Mouse (Mus musculus) hindbrain, embryonic 11.5 days (tissue): ENCODE data around the gene Mrnip. TPM values are rescaled to one million over a fixed set of nuclear protein-coding genes. Genes with fewer than 3 reads are reported as not detected.
"Not testable (repeated sequence)": the region's sequence is repeated elsewhere in the genome, so short reads cannot be mapped to it uniquely, and the experiment has no call there.

Experiments
- ATAC-seq: fragments of 200-750 bp; cut with Nextera tagmentation; 2 replicates; pipeline ENCODE4 v1.8.0; 2017; ENCODE audit warnings: mild to moderate bottlenecking, moderate TSS enrichment, moderate library complexity; ENCODE audit not compliant: low FRiP score
- DNase-seq: peaks from one replicate; pipeline ENCODE4 v3.0.0-alpha.2; 2015; ENCODE audit warnings: low spot score
- H3K27ac ChIP-seq: fragments of 300-500 bp; sonication (generic); 2 replicates; pipeline ENCODE4 v1.5.1; 2014; ENCODE audit warnings: mild to moderate bottlenecking, low read depth, low read length
- H3K27me3 ChIP-seq: fragments of 300-500 bp; sonication (generic); 2 replicates; pipeline ENCODE4 v1.6.1; 2014; ENCODE audit warnings: mild to moderate bottlenecking, low read length, moderate library complexity, mixed read lengths; ENCODE audit not compliant: control insufficient read depth, insufficient read depth
- H3K36me3 ChIP-seq: fragments of 300-500 bp; sonication (generic); 2 replicates; pipeline ENCODE4 v1.6.1; 2014; ENCODE audit warnings: mild to moderate bottlenecking, low read length, moderate library complexity, mixed read lengths; ENCODE audit not compliant: control insufficient read depth, insufficient read depth
- H3K4me1 ChIP-seq: fragments of 300-500 bp; sonication (generic); replicated peaks from 2 replicates; pipeline ENCODE4 v1.6.1; 2014; ENCODE audit warnings: low read length, mixed read lengths; ENCODE audit not compliant: control insufficient read depth, insufficient read depth
- H3K4me2 ChIP-seq: fragments of 300-500 bp; sonication (generic); replicated peaks from 2 replicates; pipeline ENCODE4 v1.6.1; 2014; ENCODE audit warnings: mild to moderate bottlenecking, low read depth, low read length
- H3K4me3 ChIP-seq: fragments of 300-500 bp; sonication (generic); 2 replicates; pipeline ENCODE4 v1.5.1; 2014; ENCODE audit warnings: low read depth, low read length
- H3K9ac ChIP-seq: fragments of 300-500 bp; sonication (generic); 2 replicates; pipeline ENCODE4 v1.6.1; 2014; ENCODE audit warnings: low read depth, low read length
- H3K9me3 ChIP-seq: fragments of 300-500 bp; sonication (generic); 2 replicates; pipeline ENCODE4 v1.6.1; 2016; ENCODE audit warnings: low read length; ENCODE audit not compliant: control insufficient read depth
- WGBS: fragments of 180-500 bp; shearing (Covaris S2); extraction: QIAGEN DNeasy Blood & Tissue Kit; methylation state at CpG from one replicate; pipeline ENCODE4 v1.1.7; 2014; 5-methylcytosine and 5-hydroxymethylcytosine counted together
- polyA plus RNA-seq: library from polyadenylated mRNA; unstranded; fragments of >200 nt; fragmentation: Nextera tagmentation; extraction: Ambion mirVana; gene quantifications from 2 replicates; pipeline ENCODE4 v1.2.1, GENCODE M21; 2014

Gene Mrnip
- 21.9 and 22.4 TPM in 2 replicates for polyA plus RNA-seq

DNA sequence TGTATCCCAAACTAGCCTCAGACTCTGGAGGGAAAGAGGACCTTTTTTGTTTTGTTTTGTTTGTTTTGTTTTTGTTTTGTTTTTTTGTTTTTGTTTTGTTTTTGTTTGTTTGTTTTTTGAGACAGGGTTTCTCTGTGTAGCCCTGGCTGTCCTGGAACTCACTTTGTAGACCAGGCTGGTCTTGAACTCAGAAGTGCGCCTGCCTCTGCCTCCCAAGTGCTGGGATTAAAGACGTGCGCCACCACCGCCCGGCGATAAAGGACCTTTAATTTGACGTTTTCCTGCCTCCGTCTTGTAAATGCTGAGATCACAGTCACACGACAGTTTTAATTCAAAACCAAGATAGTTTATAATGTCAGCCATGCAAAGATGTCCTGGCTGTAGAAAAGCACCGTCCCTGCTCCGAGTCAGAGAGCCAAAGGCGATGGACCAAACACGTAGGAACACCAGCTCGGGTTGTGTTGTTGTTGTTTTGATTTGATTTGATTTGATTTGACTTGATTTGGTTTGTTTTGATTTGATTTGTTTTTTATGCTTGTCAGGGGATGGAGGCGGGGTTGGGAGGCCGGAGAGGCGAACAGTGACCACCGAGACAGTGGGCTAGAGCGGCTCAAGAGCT is at the start of gene Mrnip:
Gene Mrnip (plus strand): TSS at position 334 of the 619 bp plus-strand sequence.
- peak within 1 kb of the TSS; percentile 60 for H3K27ac ChIP-seq

DNA sequence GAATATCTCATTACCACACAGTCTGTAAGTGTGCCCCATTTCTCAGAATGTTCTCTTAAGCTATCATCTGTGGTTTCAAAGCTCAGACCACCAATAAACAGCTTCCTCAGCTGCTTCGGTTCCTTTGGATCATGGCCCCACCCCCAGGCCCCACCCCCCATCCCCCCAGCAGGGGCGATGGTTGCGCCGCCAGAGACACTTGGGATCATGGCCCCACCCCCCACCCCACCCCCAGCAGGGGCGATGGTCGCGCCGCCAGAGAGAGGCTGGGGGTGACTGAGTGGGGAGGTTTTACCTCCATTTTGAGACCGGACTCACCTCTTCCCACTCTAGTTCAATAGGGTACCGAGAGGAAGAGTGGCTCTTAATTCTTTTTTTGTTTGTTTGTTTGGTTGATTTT is 46.5 kb upstream of the Mrnip start:
- no peak for ATAC-seq
- Histone ChIP-seq H3K4me3 (no peak overlapping the region), H3K9ac (no peak overlapping the region), H3K27ac (no peak overlapping the region), H3K36me3 (no peaks in the 10 kb centered on the region), H3K4me1 (no peaks in the 10 kb centered on the region), H3K27me3 (no peaks in the 10 kb centered on the region), H3K4me2 (no peak overlapping the region), H3K9me3 (no peaks in the 10 kb centered on the region)
- no peak for DNase-seq
- WGBS = 7% methylated on average over 10 of the region's 10 CpGs

More for the DNA sequence above, at the start of gene Mrnip:
- not testable (repeated sequence) for H3K9me3 ChIP-seq, H3K36me3 ChIP-seq, H3K27me3 ChIP-seq, DNase-seq, H3K4me1 ChIP-seq
- peak within 1 kb of the TSS; percentile 79 for H3K4me2 ChIP-seq
- H3K9ac ChIP-seq = peak within 1 kb of the TSS; percentile 82
- ATAC-seq = peak; percentile 55
- WGBS = 5% methylated on average over 19 of the region's 19 CpGs
- H3K4me3 ChIP-seq = peak within 1 kb of the TSS; percentile 72

DNA sequence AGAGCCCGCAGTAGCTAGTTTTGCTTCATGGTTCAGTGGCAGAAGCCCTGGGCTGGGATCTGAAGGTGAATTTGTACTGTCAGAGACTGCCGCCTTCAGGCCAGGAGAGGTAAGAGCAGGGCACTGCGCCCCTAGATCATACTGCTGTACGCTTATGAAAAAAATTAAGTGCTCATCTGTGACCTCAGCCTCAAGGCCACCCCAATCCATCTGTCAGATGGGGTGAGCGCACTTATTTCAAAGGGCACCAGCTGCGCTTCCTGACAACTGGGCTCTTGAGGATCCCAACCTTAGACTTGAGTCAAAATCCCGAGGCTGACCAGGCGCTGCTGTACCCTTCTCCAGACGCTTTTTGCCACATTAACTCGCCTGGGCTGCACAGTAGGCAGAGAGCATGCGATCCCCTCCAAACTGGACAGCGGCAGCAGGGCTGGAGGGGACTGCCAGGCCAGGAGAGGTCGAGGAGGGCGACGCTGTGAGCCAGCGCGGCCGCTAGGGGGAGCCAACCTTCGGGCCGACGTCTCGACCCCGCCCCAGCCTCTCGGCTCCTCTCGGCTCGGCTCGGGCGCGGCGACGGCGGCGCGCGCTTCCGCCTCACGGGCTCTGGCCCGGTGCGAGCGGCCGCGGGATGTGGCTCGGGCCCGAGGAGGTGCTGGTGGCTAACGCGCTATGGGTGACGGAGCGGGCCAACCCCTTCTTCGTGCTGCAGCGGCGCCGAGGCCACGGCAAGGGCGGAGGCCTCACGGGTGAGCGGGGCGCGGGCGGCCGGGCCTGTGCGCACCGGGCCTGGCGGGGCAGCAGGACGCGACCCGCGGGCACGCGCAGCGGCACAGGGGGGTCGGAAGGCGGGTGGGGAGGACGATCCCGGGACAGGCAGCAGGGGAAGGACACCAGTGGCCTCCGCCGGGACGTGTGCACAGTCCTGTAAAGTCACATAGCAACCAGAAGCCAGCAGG is 43.2 kb upstream of the Mrnip start, which contains the start of gene Tbc1d9b:
Gene Tbc1d9b (plus strand): TSS at position 586 of the 956 bp plus-strand sequence.
- peak; percentile 95 for ATAC-seq
- peak within 1 kb of the TSS; percentile 84 for H3K4me3 ChIP-seq
- H3K4me2 ChIP-seq = peak within 1 kb of the TSS; percentile 82
- peak; percentile 96 for DNase-seq
- no peaks in the 10 kb centered on the region for H3K27me3 ChIP-seq
- peak within 1 kb of the TSS; percentile 90 for H3K27ac ChIP-seq
- under 1% methylated on average over 58 of the region's 77 CpGs for WGBS
- no peaks in the 10 kb centered on the region for H3K4me1 ChIP-seq
- no peaks in the 10 kb centered on the region for H3K36me3 ChIP-seq
- no peaks in the 10 kb centered on the region for H3K9me3 ChIP-seq
- peak within 1 kb of the TSS; percentile 97 for H3K9ac ChIP-seq

DNA sequence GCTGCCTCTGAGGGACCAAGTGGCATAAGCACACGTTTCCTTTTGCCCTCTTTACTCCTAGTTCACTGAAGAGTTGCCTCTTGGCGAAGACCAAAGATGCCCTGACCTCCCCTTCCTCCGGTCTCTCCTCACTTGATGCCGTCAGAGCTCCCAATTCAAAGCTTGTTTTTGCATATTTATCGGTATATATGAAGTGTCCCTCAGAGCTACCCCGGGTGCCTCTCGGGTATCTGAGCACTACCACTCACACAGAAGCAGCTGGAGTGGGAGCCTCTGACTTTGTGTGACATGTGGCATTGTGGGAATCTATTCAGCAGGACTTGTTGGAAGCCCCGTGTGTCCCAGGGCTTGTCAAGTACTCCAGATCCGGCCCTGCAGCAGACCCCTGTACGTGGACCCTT is 42.4 kb upstream of the Mrnip start:
- Histone ChIP-seq H3K27ac (peak overlapping the region; percentile 90; the same call in 1 of the 2 replicates), H3K4me2 (peak overlapping the region; percentile 82), H3K4me1 (no peaks in the 10 kb centered on the region), H3K27me3 (no peaks in the 10 kb centered on the region), H3K9me3 (no peaks in the 10 kb centered on the region), H3K4me3 (peak overlapping the region; percentile 84), H3K9ac (peak overlapping the region; percentile 97), H3K36me3 (no peaks in the 10 kb centered on the region)
- ATAC-seq = peak; percentile 26
- DNase-seq = no peak
- 22% methylated on average over 10 of the region's 10 CpGs for WGBS

DNA sequence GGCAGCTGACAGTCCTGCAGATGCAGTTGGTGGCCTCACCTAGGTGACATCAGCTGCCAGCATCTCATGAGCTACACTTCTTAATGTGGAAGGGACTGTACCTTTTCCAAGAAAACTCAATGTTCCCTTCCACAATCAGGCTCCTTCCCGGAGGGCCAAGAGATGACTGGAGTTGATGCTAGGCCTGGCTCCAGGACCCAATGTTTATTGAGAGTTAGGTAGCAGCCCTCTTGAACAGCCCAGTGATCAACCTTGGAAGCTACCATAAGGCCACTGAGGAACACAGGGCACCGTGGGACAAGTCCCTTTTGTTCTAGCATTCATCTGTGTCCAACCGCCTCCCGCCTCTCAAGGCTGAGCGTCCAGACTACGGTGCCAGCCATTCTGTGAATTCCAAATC is 42.0 kb upstream of the Mrnip start:
- WGBS = 86% methylated on average over 6 of the region's 6 CpGs

DNA sequence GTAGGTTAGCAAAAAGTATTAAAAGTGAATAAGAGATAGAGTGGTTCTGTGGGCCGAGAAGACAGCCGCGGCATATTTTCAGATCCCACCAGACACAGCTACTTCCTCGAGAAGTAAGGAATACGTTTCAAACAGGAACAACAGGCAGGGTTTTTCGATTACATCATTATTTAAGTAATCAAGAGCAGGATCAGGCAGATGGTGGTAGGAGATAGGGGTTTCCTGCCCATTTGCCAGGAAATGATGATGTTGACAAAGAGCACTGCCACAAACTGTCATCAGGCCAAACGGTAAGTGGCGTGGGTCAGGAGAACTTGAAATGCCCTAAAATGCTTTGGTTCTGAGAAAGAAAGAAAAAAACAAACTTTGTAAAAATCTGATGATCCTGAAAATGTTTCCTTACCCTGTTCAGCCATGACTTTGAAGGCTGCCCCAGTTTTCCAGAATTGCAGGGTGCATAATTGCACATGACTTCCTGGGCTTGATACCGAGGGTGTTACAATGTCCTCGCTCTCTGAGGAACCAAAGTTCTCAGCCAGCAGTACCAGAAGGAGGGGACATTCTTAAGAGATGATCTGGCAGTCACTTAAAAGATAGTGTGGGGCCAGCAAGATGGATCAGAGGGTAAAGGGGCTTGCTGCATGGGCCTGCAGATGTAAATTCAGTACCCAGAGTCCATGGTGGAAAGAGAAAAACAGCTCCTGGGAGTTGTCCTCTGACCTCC is 39.9 kb upstream of the Mrnip start:
- H3K27me3 ChIP-seq = no peaks in the 10 kb centered on the region
- DNase-seq = no peak

More for the DNA sequence above, 42.0 kb upstream of the Mrnip start:
- DNase-seq = no peak
- Histone ChIP-seq H3K27ac (no peak overlapping the region), H3K36me3 (no peaks in the 10 kb centered on the region), H3K4me1 (no peaks in the 10 kb centered on the region), H3K4me3 (peak overlapping the region; percentile 84), H3K9ac (peak overlapping the region; percentile 97; the same call in 1 of the 2 replicates), H3K4me2 (peak overlapping the region; percentile 82), H3K9me3 (no peaks in the 10 kb centered on the region), H3K27me3 (no peaks in the 10 kb centered on the region)
- ATAC-seq = no peak

DNA sequence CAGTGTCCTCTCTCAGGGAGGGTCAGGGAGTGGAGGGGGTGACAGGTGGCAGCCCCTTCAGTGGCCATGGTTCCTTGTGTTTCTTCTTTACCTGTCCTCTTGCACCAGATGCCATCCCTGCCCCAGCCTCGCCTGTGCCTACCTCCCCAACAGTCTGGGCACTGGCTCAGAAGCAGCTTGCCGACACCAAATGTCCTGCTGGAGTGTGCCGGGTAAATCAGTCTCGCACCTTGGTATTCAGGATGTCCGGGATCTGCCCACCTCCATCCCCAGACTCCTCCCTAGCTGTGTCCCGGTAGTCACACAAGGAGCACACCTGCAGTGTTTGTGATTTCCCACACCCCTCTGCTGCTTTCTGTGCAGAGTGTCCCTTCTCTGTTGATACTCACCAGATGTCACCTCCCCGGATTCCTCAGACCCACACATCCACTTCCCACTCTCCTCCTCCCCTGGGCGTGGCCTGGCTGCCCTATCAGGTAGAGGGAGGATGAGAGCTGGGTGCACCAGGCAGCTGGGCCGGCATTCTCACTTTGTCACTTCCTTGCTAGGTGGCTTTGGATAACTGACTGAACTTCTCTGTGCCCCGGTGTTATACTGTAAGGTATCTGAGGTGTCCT is 35.9 kb upstream of the Mrnip start:
- no peak overlapping the region for H3K4me3 ChIP-seq
- no peak for DNase-seq
- no peak overlapping the region for H3K9ac ChIP-seq
- H3K27ac ChIP-seq = no peak overlapping the region
- H3K27me3 ChIP-seq = no peaks in the 10 kb centered on the region
- WGBS = 73% methylated on average over 10 of the region's 10 CpGs
- no peak overlapping the region for H3K4me2 ChIP-seq
- ATAC-seq = no peak
- no peaks in the 10 kb centered on the region for H3K4me1 ChIP-seq
- H3K36me3 ChIP-seq = peaks cover 3% of the 10 kb centered on the region; the same call in 1 of the 2 replicates
- H3K9me3 ChIP-seq = no peaks in the 10 kb centered on the region

More for the DNA sequence above, 39.9 kb upstream of the Mrnip start:
- Histone ChIP-seq H3K4me1 (no peaks in the 10 kb centered on the region), H3K36me3 (no peaks in the 10 kb centered on the region), H3K9me3 (no peaks in the 10 kb centered on the region), H3K9ac (no peak overlapping the region), H3K27ac (no peak overlapping the region), H3K4me3 (no peak overlapping the region), H3K4me2 (no peak overlapping the region)
- ATAC-seq = no peak
- WGBS = 86% methylated on average over 10 of the region's 10 CpGs

DNA sequence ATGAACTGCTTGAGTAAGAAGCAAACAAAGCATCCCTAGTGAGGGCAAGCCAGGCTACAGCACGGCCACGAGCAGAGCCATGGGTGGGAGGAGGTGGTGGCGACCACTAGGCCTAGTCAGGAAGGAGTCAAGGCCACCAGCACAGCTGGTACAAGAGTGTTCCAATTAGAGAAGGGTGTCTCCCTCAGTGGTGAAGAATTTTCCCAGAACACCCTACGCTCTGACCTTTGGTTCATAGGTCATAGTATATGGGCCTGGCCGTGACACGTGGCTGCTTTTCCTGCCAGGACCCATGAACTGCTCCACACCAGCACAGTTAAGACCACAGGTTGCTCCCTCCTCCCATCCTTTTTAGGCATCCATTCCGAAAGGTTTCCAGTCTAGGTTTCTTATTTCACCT is 34.7 kb upstream of the Mrnip start:
- Histone ChIP-seq H3K9me3 (no peaks in the 10 kb centered on the region), H3K27me3 (no peaks in the 10 kb centered on the region), H3K4me3 (no peak overlapping the region), H3K4me1 (no peaks in the 10 kb centered on the region), H3K9ac (no peak overlapping the region), H3K4me2 (no peak overlapping the region), H3K36me3 (peaks cover 3% of the 10 kb centered on the region; the same call in 1 of the 2 replicates), H3K27ac (no peak overlapping the region)
- DNase-seq = no peak
- WGBS = 87% methylated on average over 7 of the region's 7 CpGs
- ATAC-seq = no peak
